Mouse (Mus musculus) urinary bladder, postnatal 10 days (tissue): ENCODE measurements around the gene Afg1l.

Experiments used
- DNase-seq: peaks from one replicate; pipeline ENCODE4 v3.0.0; 2022; ENCODE audit warnings: low spot score

Gene Afg1l

GRCm38 (mm10) chr10:42478341-42478720 lies at the start of gene Afg1l:
Gene Afg1l, minus strand, starts transcription at chr10:42478565.
- peak; percentile 81 for DNase-seq

- no peak for DNase-seq
Observed at GRCm38 (mm10) chr10:42525682-42526081, 47.3 kb upstream of the Afg1l start.

GRCm38 (mm10) chr10:42523556-42524162 lies 45.3 kb upstream of the Afg1l start:
- no peak for DNase-seq

GRCm38 (mm10) chr10:42522912-42523311 lies 44.5 kb upstream of the Afg1l start:
- no peak for DNase-seq

- no peak for DNase-seq
Observed at GRCm38 (mm10) chr10:42521315-42521981, 43.1 kb upstream of the Afg1l start.

GRCm38 (mm10) chr10:42518363-42518762 lies 40.0 kb upstream of the Afg1l start:
- no peak for DNase-seq

- DNase-seq, result no peak
Observed at GRCm38 (mm10) chr10:42514125-42514524, 35.8 kb upstream of the Afg1l start.

GRCm38 (mm10) chr10:42511184-42512135 lies 33.1 kb upstream of the Afg1l start:
- DNase-seq, result no peak

- no peak for DNase-seq
Observed at GRCm38 (mm10) chr10:42510141-42510540, 31.8 kb upstream of the Afg1l start.

- no peak for DNase-seq
Observed at GRCm38 (mm10) chr10:42504096-42504710, 25.8 kb upstream of the Afg1l start.

- DNase-seq, result peak; percentile 18
Observed at GRCm38 (mm10) chr10:42502349-42503111, 24.2 kb upstream of the Afg1l start.

GRCm38 (mm10) chr10:42501775-42502348 lies 23.5 kb upstream of the Afg1l start, which contains the start of gene Snx3:
Gene Snx3, plus strand, starts transcription at chr10:42502030.
- peak; percentile 83 for DNase-seq

- DNase-seq, result no peak
Observed at GRCm38 (mm10) chr10:42501161-42501560, 22.8 kb upstream of the Afg1l start.

GRCm38 (mm10) chr10:42500611-42501010 lies 22.2 kb upstream of the Afg1l start:
- no peak for DNase-seq

GRCm38 (mm10) chr10:42493000-42493399 lies 14.6 kb upstream of the Afg1l start:
- no peak for DNase-seq

- no peak for DNase-seq
Observed at GRCm38 (mm10) chr10:42492027-42492771, 13.8 kb upstream of the Afg1l start.

GRCm38 (mm10) chr10:42491158-42491557 lies 12.8 kb upstream of the Afg1l start:
- no peak for DNase-seq

- DNase-seq, result no peak
Observed at GRCm38 (mm10) chr10:42488606-42489296, 10.4 kb upstream of the Afg1l start.

- no peak for DNase-seq
Observed at GRCm38 (mm10) chr10:42480719-42481118, 2.4 kb upstream of the Afg1l start.
